Mouse (Mus musculus): ENCODE results near the gene Smyd4.
A peak's percentile ranks its signal among the peaks of the same experiment; 100 is the strongest.

The Smyd4 gene

DNA sequence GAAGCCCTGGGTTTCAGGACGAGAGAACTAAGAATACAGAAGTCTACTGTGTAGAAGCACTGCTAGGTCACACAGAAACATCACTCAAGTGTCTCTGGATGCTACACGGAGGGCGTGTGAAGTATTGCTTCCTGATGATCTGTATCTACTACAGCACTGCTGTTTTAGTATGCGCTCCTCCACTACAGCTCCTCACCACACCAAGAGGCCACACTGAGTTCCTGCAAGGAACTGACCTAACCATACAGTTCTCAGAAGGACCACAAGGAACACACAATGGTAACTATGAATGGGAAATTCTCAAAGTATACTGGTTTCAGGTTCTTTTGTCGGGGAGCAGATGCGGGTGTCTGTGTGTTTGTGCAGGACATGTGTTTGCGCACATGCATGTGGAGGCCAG lies 11.0 kb upstream of the Smyd4 start:
- Histone ChIP-seq H3K4me1 (replicated peaks; ENCODE audit: low read depth, low read length) (peaks cover 46% of the 10 kb centered on the region), H3K27me3 (ENCODE audit: insufficient read depth, low read length) (no peaks in the 10 kb centered on the region), H3K36me3 (ENCODE audit: insufficient read depth, low read length) (peaks cover 98% of the 10 kb centered on the region), H3K4me3 (replicated peaks; ENCODE audit: low read length) (no peak overlapping the region), H3K9me3 (ENCODE audit: low read length) (no peaks in the 10 kb centered on the region)
- TF ChIP-seq POU5F1 (IDR thresholded peaks at IDR 0.05; ENCODE audit: borderline replicate concordance, low read length) (no peak), CTCF (conservative IDR thresholded peaks at IDR 0.05; ENCODE audit: low read length) (no peak), NANOG (IDR thresholded peaks at IDR 0.05; ENCODE audit: borderline replicate concordance, low read length) (no peak)

GRCm38 (mm10) chr11:75340076-75340475 lies 8.2 kb upstream of the Smyd4 start:
- H3K27me3 ChIP-seq (ENCODE audit: insufficient read depth, low read length), result no peaks in the 10 kb centered on the region
- TF ChIP-seq NANOG (IDR thresholded peaks at IDR 0.05; ENCODE audit: borderline replicate concordance, low read length) (no peak), CTCF (conservative IDR thresholded peaks at IDR 0.05; ENCODE audit: low read length) (no peak), POU5F1 (IDR thresholded peaks at IDR 0.05; ENCODE audit: borderline replicate concordance, low read length) (no peak)
- peaks cover 67% of the 10 kb centered on the region for H3K4me1 ChIP-seq (replicated peaks; ENCODE audit: low read depth, low read length)
- H3K36me3 ChIP-seq (ENCODE audit: insufficient read depth, low read length), result peaks cover 96% of the 10 kb centered on the region
- no peak overlapping the region for H3K4me3 ChIP-seq (replicated peaks; ENCODE audit: low read length)
- no peaks in the 10 kb centered on the region for H3K9me3 ChIP-seq (ENCODE audit: low read length)

DNA sequence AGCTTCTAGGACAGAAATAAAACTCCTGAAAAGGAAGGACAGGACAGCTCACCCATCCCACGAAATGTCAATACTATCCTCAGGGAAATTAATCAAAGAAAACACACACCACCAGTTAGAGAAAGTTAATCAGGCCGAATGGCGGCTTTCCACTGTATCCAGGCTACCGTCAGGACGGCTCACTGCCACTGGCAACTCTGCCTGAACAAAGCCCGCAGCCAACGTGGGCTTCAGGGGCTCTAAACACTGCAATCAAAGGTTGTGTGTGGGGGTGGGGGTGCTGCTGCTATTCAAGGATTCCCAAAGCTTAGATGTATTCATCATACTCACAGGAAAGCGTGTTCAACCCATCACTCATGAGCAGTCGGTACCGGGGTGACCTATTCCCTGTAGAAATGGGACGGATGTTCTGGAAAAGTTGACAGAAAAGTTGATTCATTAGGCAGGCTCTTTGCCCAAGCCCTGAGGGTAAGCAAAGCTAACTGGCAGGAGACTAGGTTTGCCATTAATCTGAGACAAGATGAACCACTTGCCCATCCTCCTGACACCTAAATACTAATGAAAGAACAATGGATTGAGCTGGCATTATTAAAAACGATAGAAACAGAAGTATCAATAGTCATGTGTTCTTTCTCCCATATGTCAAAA lies 7.4 kb upstream of the Smyd4 start:
- Histone ChIP-seq H3K27me3 (ENCODE audit: insufficient read depth, low read length) (no peaks in the 10 kb centered on the region), H3K4me1 (replicated peaks; ENCODE audit: low read depth, low read length) (peaks cover 72% of the 10 kb centered on the region), H3K36me3 (ENCODE audit: insufficient read depth, low read length) (peaks cover 93% of the 10 kb centered on the region), H3K4me3 (replicated peaks; ENCODE audit: low read length) (no peak overlapping the region), H3K9me3 (ENCODE audit: low read length) (no peaks in the 10 kb centered on the region)
- no peak for TF ChIP-seq CTCF (conservative IDR thresholded peaks at IDR 0.05; ENCODE audit: low read length)
- no peak for TF ChIP-seq POU5F1 (IDR thresholded peaks at IDR 0.05; ENCODE audit: borderline replicate concordance, low read length)
- TF ChIP-seq NANOG (IDR thresholded peaks at IDR 0.05; ENCODE audit: borderline replicate concordance, low read length), result no peak

GRCm38 (mm10) chr11:75343096-75343495 lies 5.1 kb upstream of the Smyd4 start:
- Histone ChIP-seq H3K9me3 (ENCODE audit: low read length) (no peaks in the 10 kb centered on the region), H3K4me1 (replicated peaks; ENCODE audit: low read depth, low read length) (peaks cover 70% of the 10 kb centered on the region), H3K4me3 (replicated peaks; ENCODE audit: low read length) (no peak overlapping the region), H3K27me3 (ENCODE audit: insufficient read depth, low read length) (no peaks in the 10 kb centered on the region), H3K36me3 (ENCODE audit: insufficient read depth, low read length) (peaks cover 71% of the 10 kb centered on the region)
- TF ChIP-seq NANOG (IDR thresholded peaks at IDR 0.05; ENCODE audit: borderline replicate concordance, low read length), result no peak
- TF ChIP-seq POU5F1 (IDR thresholded peaks at IDR 0.05; ENCODE audit: borderline replicate concordance, low read length), result no peak
- TF ChIP-seq CTCF (conservative IDR thresholded peaks at IDR 0.05; ENCODE audit: low read length), result no peak

GRCm38 (mm10) chr11:75344163-75344562 lies 4.1 kb upstream of the Smyd4 start:
- Histone ChIP-seq H3K9me3 (ENCODE audit: low read length) (no peaks in the 10 kb centered on the region), H3K4me3 (replicated peaks; ENCODE audit: low read length) (no peak overlapping the region), H3K27me3 (ENCODE audit: insufficient read depth, low read length) (no peaks in the 10 kb centered on the region), H3K36me3 (ENCODE audit: insufficient read depth, low read length) (peaks cover 61% of the 10 kb centered on the region), H3K4me1 (replicated peaks; ENCODE audit: low read depth, low read length) (peaks cover 77% of the 10 kb centered on the region)
- TF ChIP-seq CTCF (conservative IDR thresholded peaks at IDR 0.05; ENCODE audit: low read length) (no peak), NANOG (IDR thresholded peaks at IDR 0.05; ENCODE audit: borderline replicate concordance, low read length) (no peak), POU5F1 (IDR thresholded peaks at IDR 0.05; ENCODE audit: borderline replicate concordance, low read length) (no peak)

- peaks cover 55% of the 10 kb centered on the region for H3K36me3 ChIP-seq (ENCODE audit: insufficient read depth, low read length)
- peaks cover 83% of the 10 kb centered on the region for H3K4me1 ChIP-seq (replicated peaks; ENCODE audit: low read depth, low read length)
- TF ChIP-seq NANOG (IDR thresholded peaks at IDR 0.05; ENCODE audit: borderline replicate concordance, low read length) (no peak), CTCF (conservative IDR thresholded peaks at IDR 0.05; ENCODE audit: low read length) (no peak), POU5F1 (IDR thresholded peaks at IDR 0.05; ENCODE audit: borderline replicate concordance, low read length) (no peak)
- no peak overlapping the region for H3K4me3 ChIP-seq (replicated peaks; ENCODE audit: low read length)
- H3K27me3 ChIP-seq (ENCODE audit: insufficient read depth, low read length), result no peaks in the 10 kb centered on the region
- no peaks in the 10 kb centered on the region for H3K9me3 ChIP-seq (ENCODE audit: low read length)
Observed at GRCm38 (mm10) chr11:75344716-75345115, 3.5 kb upstream of the Smyd4 start.

GRCm38 (mm10) chr11:75346556-75347187 lies 1.6 kb upstream of the Smyd4 start:
- no peaks in the 10 kb centered on the region for H3K9me3 ChIP-seq (ENCODE audit: low read length)
- H3K4me1 ChIP-seq (replicated peaks; ENCODE audit: low read depth, low read length), result peaks cover 84% of the 10 kb centered on the region
- H3K4me3 ChIP-seq (replicated peaks; ENCODE audit: low read length), result peak overlapping the region; percentile 96
- H3K36me3 ChIP-seq (ENCODE audit: insufficient read depth, low read length), result peaks cover 36% of the 10 kb centered on the region
- no peak for TF ChIP-seq CTCF (conservative IDR thresholded peaks at IDR 0.05; ENCODE audit: low read length)
- TF ChIP-seq NANOG (IDR thresholded peaks at IDR 0.05; ENCODE audit: borderline replicate concordance, low read length), result no peak
- TF ChIP-seq POU5F1 (IDR thresholded peaks at IDR 0.05; ENCODE audit: borderline replicate concordance, low read length), result no peak
- no peaks in the 10 kb centered on the region for H3K27me3 ChIP-seq (ENCODE audit: insufficient read depth, low read length)

GRCm38 (mm10) chr11:75347188-75347585 lies 1.0 kb upstream of the Smyd4 start:
- no peaks in the 10 kb centered on the region for H3K9me3 ChIP-seq (ENCODE audit: low read length)
- H3K4me3 ChIP-seq (replicated peaks; ENCODE audit: low read length), result peak overlapping the region; percentile 96
- TF ChIP-seq NANOG (IDR thresholded peaks at IDR 0.05; ENCODE audit: borderline replicate concordance, low read length), result no peak
- TF ChIP-seq CTCF (conservative IDR thresholded peaks at IDR 0.05; ENCODE audit: low read length), result no peak
- no peak for TF ChIP-seq POU5F1 (IDR thresholded peaks at IDR 0.05; ENCODE audit: borderline replicate concordance, low read length)
- H3K27me3 ChIP-seq (ENCODE audit: insufficient read depth, low read length), result no peaks in the 10 kb centered on the region
- H3K4me1 ChIP-seq (replicated peaks; ENCODE audit: low read depth, low read length), result peaks cover 83% of the 10 kb centered on the region
- H3K36me3 ChIP-seq (ENCODE audit: insufficient read depth, low read length), result peaks cover 33% of the 10 kb centered on the region
